In genomic region chr7:68154588-68154987, GRCm38 (mm10) we compare ENCODE assay signal across 12 mouse cellular contexts.
DNase-seq lines count a peak whose midpoint lies in the region; ATAC-seq and TF ChIP-seq lines count a peak whose summit lies in the region.
"Had no signal": no experiment of that assay in that cellular context is flagged by ENCODE, and none has a peak within 500 bp of the region (broad histone marks: within the 10 kb centered on the region; RNA-seq: fewer than 3 reads in every experiment).

No protein-coding gene starts in this region.

- DNase-seq in intestine, embryonic 14.5 days (ENCODE audit: low spot score) = no peak
- DNase-seq in brain, adult 2 months (ENCODE audit: low read depth, low spot score) = peak; percentile 56
- DNase-seq in midbrain, embryonic 14.5 days = peak; percentile 41
- DNase-seq in urinary bladder, postnatal 25 days (ENCODE audit: low spot score) = no peak
- no peak for DNase-seq in thymus, postnatal 0 days (ENCODE audit: low spot score)
- DNase-seq: adrenal gland, adult 2 months; cerebellum, postnatal 14 days; kidney, adult 18-20 months; right cerebral cortex, postnatal 25 days; thymus, postnatal 4 days had no signal

- H3K4me2 ChIP-seq in intestine, embryonic 14.5 days (ENCODE audit: low read length) = no peak overlapping the region
- no peak overlapping the region for H3K4me2 ChIP-seq in intestine, postnatal 0 days (replicated peaks; ENCODE audit: low read depth)
- H3K4me2 ChIP-seq in forebrain, embryonic 15.5 days (replicated peaks) = no peak overlapping the region
- no peak overlapping the region for H3K4me2 ChIP-seq in midbrain, embryonic 14.5 days (ENCODE audit: low read length)

- no peak for ATAC-seq in intestine, embryonic 14.5 days (replicated peaks; ENCODE audit: low FRiP score, low TSS enrichment, low read depth)
- ATAC-seq in intestine, postnatal 0 days = no peak
- ATAC-seq in forebrain, embryonic 15.5 days (replicated peaks) = no peak
- no peak for ATAC-seq in midbrain, embryonic 14.5 days (ENCODE audit: low FRiP score, low TSS enrichment)

- H3K9me3 ChIP-seq in intestine, embryonic 14.5 days (ENCODE audit: control insufficient read depth, low read length) = no peaks in the 10 kb centered on the region
- no peaks in the 10 kb centered on the region for H3K9me3 ChIP-seq in intestine, postnatal 0 days (ENCODE audit: control insufficient read depth)
- H3K9me3 ChIP-seq in forebrain, embryonic 15.5 days = no peaks in the 10 kb centered on the region
- H3K9me3 ChIP-seq in midbrain, embryonic 14.5 days (ENCODE audit: control insufficient read depth, low read length) = no peaks in the 10 kb centered on the region

- H3K4me1 ChIP-seq in intestine, embryonic 14.5 days (replicated peaks; ENCODE audit: control insufficient read depth, insufficient read depth, low read length) = peaks cover 25% of the 10 kb centered on the region; the same call in 1 of the 2 replicates
- no peaks in the 10 kb centered on the region; the same call in 1 of the 2 replicates for H3K4me1 ChIP-seq in intestine, postnatal 0 days (replicated peaks; ENCODE audit: control insufficient read depth, insufficient read depth, low read length)
- H3K4me1 ChIP-seq in forebrain, embryonic 15.5 days = peaks cover 25% of the 10 kb centered on the region
- peaks cover 16% of the 10 kb centered on the region for H3K4me1 ChIP-seq in midbrain, embryonic 14.5 days (ENCODE audit: control insufficient read depth, insufficient read depth, low read length)

- no peak overlapping the region for H3K9ac ChIP-seq in intestine, embryonic 14.5 days (ENCODE audit: low read length)
- no peak overlapping the region for H3K9ac ChIP-seq in intestine, postnatal 0 days (ENCODE audit: low read depth, low read length)
- H3K9ac ChIP-seq in forebrain, embryonic 15.5 days (replicated peaks) = 0 out of 2 replicates have a peak overlapping the region, but pooled peaks have one; percentile 2
- no peak overlapping the region for H3K9ac ChIP-seq in midbrain, embryonic 14.5 days (replicated peaks; ENCODE audit: low read length)

- H3K4me3 ChIP-seq in intestine, embryonic 14.5 days (ENCODE audit: low read depth, low read length) = no peak overlapping the region
- no peak overlapping the region for H3K4me3 ChIP-seq in intestine, postnatal 0 days (ENCODE audit: low read depth, low read length)
- H3K4me3 ChIP-seq in forebrain, embryonic 15.5 days = no peak overlapping the region
- no peak overlapping the region for H3K4me3 ChIP-seq in midbrain, embryonic 14.5 days (replicated peaks; ENCODE audit: low read depth, low read length)

- H3K36me3 ChIP-seq in intestine, embryonic 14.5 days (ENCODE audit: control insufficient read depth, insufficient read depth, low read length) = no peaks in the 10 kb centered on the region
- no peaks in the 10 kb centered on the region for H3K36me3 ChIP-seq in intestine, postnatal 0 days (ENCODE audit: control insufficient read depth, insufficient read depth)
- H3K36me3 ChIP-seq in forebrain, embryonic 15.5 days = no peaks in the 10 kb centered on the region
- no peaks in the 10 kb centered on the region for H3K36me3 ChIP-seq in midbrain, embryonic 14.5 days (ENCODE audit: control insufficient read depth, insufficient read depth, low read length)

- H3K27me3 ChIP-seq in intestine, embryonic 14.5 days (replicated peaks; ENCODE audit: control insufficient read depth, insufficient read depth, low read length) = no peaks in the 10 kb centered on the region
- H3K27me3 ChIP-seq in intestine, postnatal 0 days (replicated peaks; ENCODE audit: control insufficient read depth, insufficient read depth, low read length) = no peaks in the 10 kb centered on the region
- no peaks in the 10 kb centered on the region for H3K27me3 ChIP-seq in forebrain, embryonic 15.5 days
- H3K27me3 ChIP-seq in midbrain, embryonic 14.5 days (ENCODE audit: control insufficient read depth, insufficient read depth, low read length) = no peaks in the 10 kb centered on the region

- no peak for TF ChIP-seq CTCF in intestine, postnatal 0 days (IDR thresholded peaks at IDR 0.05; ENCODE audit: low read depth)

- peak overlapping the region; percentile 80; the same call in 1 of the 2 replicates for H3K27ac ChIP-seq in intestine, embryonic 14.5 days (ENCODE audit: low read depth)
- H3K27ac ChIP-seq in intestine, postnatal 0 days (ENCODE audit: low read depth, low read length) = no peak overlapping the region
- no peak overlapping the region for H3K27ac ChIP-seq in forebrain, embryonic 15.5 days (replicated peaks)
- H3K27ac ChIP-seq in midbrain, embryonic 14.5 days (replicated peaks; ENCODE audit: low read depth, low read length) = 0 out of 2 replicates have a peak overlapping the region, but pooled peaks have one; percentile 34

- whole genome bisulfite sequencing in intestine, embryonic 14.5 days = 57% methylated on average over 7 of the region's 7 CpGs
- 47% methylated on average over 7 of the region's 7 CpGs for WGBS in intestine, postnatal 0 days
- 33% methylated on average over 7 of the region's 7 CpGs for WGBS in forebrain, embryonic 15.5 days
- WGBS in midbrain, embryonic 14.5 days = 32% methylated on average over 7 of the region's 7 CpGs

Comparison
In these comparisons a context has a peak if more than half of its experiments do, and no peak if none do; other contexts are left out.
1. H3K27ac ChIP-seq: peak in intestine, embryonic 14.5 days (single experiment) and midbrain, embryonic 14.5 days (single experiment); none in intestine, postnatal 0 days (single experiment) and forebrain, embryonic 15.5 days (single experiment).
2. DNase-seq: peak in brain, adult 2 months (single experiment) and midbrain, embryonic 14.5 days (single experiment); none in intestine, embryonic 14.5 days (single experiment), urinary bladder, postnatal 25 days (single experiment) and thymus, postnatal 0 days (single experiment).